Mouse (Mus musculus): Measurements from ENCODE around the gene Zfp984. TPM values are rescaled to one million over a fixed set of nuclear protein-coding genes. Genes with fewer than 3 reads are reported as not detected.
A peak's percentile ranks its signal among the peaks of the same experiment; 100 is the strongest.
"Not testable (repeated sequence)": the region's sequence is repeated elsewhere in the genome, so short reads cannot be mapped to it uniquely, and the experiment has no call there.

Zfp984 gene
- polyA plus RNA-seq, 1 experiment from 2014 or later, result 12.3 TPM

GRCm38 (mm10) chr4:147819659-147820058 is 10.1 kb upstream of the Zfp984 start:
- H3K9ac ChIP-seq (replicated peaks; ENCODE audit: low read depth, low read length); H3K4me2 ChIP-seq (replicated peaks; ENCODE audit: low read depth, low read length); ATAC-seq (ENCODE audit: insufficient number of reproducible peaks, insufficient read depth, low FRiP score, low read depth); H3K27me3 ChIP-seq (ENCODE audit: control insufficient read depth, insufficient read depth, low read length); H3K4me3 ChIP-seq (ENCODE audit: low read depth, low read length); H3K4me1 ChIP-seq (ENCODE audit: control insufficient read depth, insufficient read depth, low read length); H3K27ac ChIP-seq (ENCODE audit: low read length); H3K36me3 ChIP-seq (ENCODE audit: control insufficient read depth, insufficient read depth, low read length): not testable (repeated sequence)
- WGBS, result 83% methylated on average over 7 of the region's 7 CpGs
- H3K9me3 ChIP-seq (ENCODE audit: control insufficient read depth, low read depth, low read length), result peaks cover 45% of the 10 kb centered on the region

DNA sequence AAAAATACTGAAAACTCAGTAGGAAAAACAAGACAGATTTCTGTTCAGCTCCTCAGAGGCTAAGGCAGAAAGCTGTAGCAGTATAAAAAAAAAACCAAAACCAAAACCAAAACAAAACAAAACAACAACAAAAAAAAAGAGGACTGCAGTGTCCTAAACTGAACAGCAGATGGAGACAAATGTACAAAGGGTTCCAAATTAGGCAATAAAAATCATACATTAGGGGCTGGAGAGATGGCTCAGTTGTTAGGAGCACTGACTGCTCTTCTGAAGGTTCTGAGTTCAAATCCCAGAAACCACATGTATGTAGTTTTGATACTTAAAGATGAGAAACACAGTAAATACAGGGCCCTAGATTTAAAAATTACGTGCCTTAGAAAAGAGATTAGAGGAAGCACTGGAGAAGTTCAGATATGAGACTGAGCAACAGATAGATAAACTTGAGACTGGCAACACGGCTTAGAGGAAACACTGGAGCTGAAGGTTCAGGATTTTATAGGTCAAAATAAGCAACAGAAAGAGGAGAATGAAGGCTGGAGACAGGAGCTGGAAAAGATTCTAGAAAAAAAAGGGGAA is 5.1 kb upstream of the Zfp984 start:
- Histone ChIP-seq H3K27ac (ENCODE audit: low read length) (no peak overlapping the region), H3K4me1 (ENCODE audit: control insufficient read depth, insufficient read depth, low read length) (no peaks in the 10 kb centered on the region), H3K4me2 (replicated peaks; ENCODE audit: low read depth, low read length) (no peak overlapping the region), H3K27me3 (ENCODE audit: control insufficient read depth, insufficient read depth, low read length) (no peaks in the 10 kb centered on the region), H3K9me3 (ENCODE audit: control insufficient read depth, low read depth, low read length) (peaks cover 4% of the 10 kb centered on the region; the same call in 1 of the 2 replicates), H3K36me3 (ENCODE audit: control insufficient read depth, insufficient read depth, low read length) (no peaks in the 10 kb centered on the region), H3K9ac (replicated peaks; ENCODE audit: low read depth, low read length) (no peak overlapping the region), H3K4me3 (ENCODE audit: low read depth, low read length) (no peak overlapping the region)
- WGBS, result 76% methylated on average over 2 of the region's 2 CpGs
- no peak for ATAC-seq (ENCODE audit: insufficient number of reproducible peaks, insufficient read depth, low FRiP score, low read depth)

DNA sequence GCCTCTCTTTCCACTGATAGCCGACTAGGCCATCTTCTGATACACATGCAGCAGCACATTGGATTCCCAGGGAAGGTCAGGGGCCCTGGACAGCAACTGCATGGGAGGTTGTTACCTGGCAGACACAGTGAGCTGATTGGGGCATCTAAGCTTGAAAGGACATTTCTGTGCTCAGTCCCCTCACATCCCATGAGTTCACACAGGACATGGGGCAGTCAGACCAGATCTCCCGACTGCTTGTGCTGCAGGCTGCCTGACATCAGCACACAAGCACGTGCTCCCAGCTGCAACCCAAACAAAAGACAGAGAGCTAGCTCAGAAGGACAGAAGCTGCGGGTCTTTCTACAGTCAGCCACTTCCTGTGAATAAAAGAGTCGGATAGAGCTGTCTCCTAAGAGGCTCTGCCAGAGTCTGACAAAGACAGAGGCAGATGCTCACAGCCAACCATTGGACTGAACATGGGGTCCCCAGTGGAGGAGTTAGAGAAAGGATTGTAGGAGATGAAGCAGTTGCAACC is 3.7 kb upstream of the Zfp984 start:
- no peak for ATAC-seq (ENCODE audit: insufficient number of reproducible peaks, insufficient read depth, low FRiP score, low read depth)
- Histone ChIP-seq H3K4me1 (ENCODE audit: control insufficient read depth, insufficient read depth, low read length) (no peaks in the 10 kb centered on the region), H3K27me3 (ENCODE audit: control insufficient read depth, insufficient read depth, low read length) (no peaks in the 10 kb centered on the region), H3K9me3 (ENCODE audit: control insufficient read depth, low read depth, low read length) (no peaks in the 10 kb centered on the region), H3K4me2 (replicated peaks; ENCODE audit: low read depth, low read length) (no peak overlapping the region), H3K4me3 (ENCODE audit: low read depth, low read length) (no peak overlapping the region), H3K9ac (replicated peaks; ENCODE audit: low read depth, low read length) (no peak overlapping the region), H3K36me3 (ENCODE audit: control insufficient read depth, insufficient read depth, low read length) (no peaks in the 10 kb centered on the region), H3K27ac (ENCODE audit: low read length) (no peak overlapping the region)
- WGBS, result 43% methylated on average over 5 of the region's 5 CpGs

GRCm38 (mm10) chr4:147809966-147810304 is 347 bp upstream of the Zfp984 start:
- not testable (repeated sequence) for H3K9ac ChIP-seq (replicated peaks; ENCODE audit: low read depth, low read length); H3K4me1 ChIP-seq (ENCODE audit: control insufficient read depth, insufficient read depth, low read length); H3K27me3 ChIP-seq (ENCODE audit: control insufficient read depth, insufficient read depth, low read length); ATAC-seq (ENCODE audit: insufficient number of reproducible peaks, insufficient read depth, low FRiP score, low read depth); H3K9me3 ChIP-seq (ENCODE audit: control insufficient read depth, low read depth, low read length); H3K36me3 ChIP-seq (ENCODE audit: control insufficient read depth, insufficient read depth, low read length); H3K27ac ChIP-seq (ENCODE audit: low read length)
- Histone ChIP-seq H3K4me2 (replicated peaks; ENCODE audit: low read depth, low read length) (peak overlapping the region; percentile 47), H3K4me3 (ENCODE audit: low read depth, low read length) (peak overlapping the region; percentile 31)
- 53% methylated on average over 2 of the region's 2 CpGs for WGBS

DNA sequence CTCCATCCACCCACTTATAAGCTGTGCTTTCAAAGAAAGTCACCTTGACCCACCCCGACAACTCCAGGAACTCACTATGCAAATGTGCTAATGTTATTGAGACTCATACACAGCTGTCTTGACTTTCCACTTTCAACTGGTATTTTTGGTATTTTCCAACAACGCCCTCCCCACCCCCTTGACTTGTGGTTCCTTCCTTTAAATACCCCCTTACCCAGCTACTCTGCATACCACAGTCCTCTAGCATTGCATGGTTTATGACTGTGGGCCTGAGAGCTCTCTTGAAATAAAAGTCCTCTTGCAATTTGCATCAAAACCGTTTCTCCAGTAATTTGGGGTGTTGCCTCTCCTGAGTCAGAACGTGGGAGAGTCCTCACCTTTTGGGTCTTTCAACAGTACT is 1.1 kb downstream of the Zfp984 start:
- not testable (repeated sequence) for H3K9me3 ChIP-seq (ENCODE audit: control insufficient read depth, low read depth, low read length); ATAC-seq (ENCODE audit: insufficient number of reproducible peaks, insufficient read depth, low FRiP score, low read depth)
- 0 out of 2 replicates have a peak overlapping the region, but pooled peaks have one; percentile 31 for H3K4me3 ChIP-seq (ENCODE audit: low read depth, low read length)

DNA sequence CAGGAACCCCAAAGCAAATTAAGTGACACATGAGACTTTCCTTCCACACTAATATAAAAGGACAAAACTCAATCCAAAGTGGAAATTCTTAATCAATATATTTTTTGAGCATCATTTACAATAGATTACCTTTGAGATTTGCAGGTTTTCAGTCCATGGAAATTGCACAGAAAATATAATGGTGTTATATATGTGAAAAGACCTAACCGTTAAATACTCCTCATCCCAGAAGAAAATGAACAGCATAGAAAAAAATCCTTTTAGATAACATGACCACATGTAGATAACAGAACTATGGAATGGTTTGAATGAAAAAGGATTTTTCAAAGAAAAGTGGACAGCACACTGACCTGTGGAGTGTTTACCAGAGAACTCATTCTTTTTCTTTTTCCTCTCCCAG is 14.3 kb downstream of the Zfp984 start:
- not testable (repeated sequence) for H3K9me3 ChIP-seq (ENCODE audit: control insufficient read depth, low read depth, low read length); H3K27ac ChIP-seq (ENCODE audit: low read length); H3K4me2 ChIP-seq (replicated peaks; ENCODE audit: low read depth, low read length); H3K36me3 ChIP-seq (ENCODE audit: control insufficient read depth, insufficient read depth, low read length); H3K27me3 ChIP-seq (ENCODE audit: control insufficient read depth, insufficient read depth, low read length); H3K4me3 ChIP-seq (ENCODE audit: low read depth, low read length); H3K4me1 ChIP-seq (ENCODE audit: control insufficient read depth, insufficient read depth, low read length); H3K9ac ChIP-seq (replicated peaks; ENCODE audit: low read depth, low read length); ATAC-seq (ENCODE audit: insufficient number of reproducible peaks, insufficient read depth, low FRiP score, low read depth)
- WGBS, result 95% methylated on average over 1 of the region's 1 CpGs

More for the DNA sequence above, 1.1 kb downstream of the Zfp984 start:
- H3K9ac ChIP-seq (replicated peaks; ENCODE audit: low read depth, low read length); H3K4me1 ChIP-seq (ENCODE audit: control insufficient read depth, insufficient read depth, low read length); H3K36me3 ChIP-seq (ENCODE audit: control insufficient read depth, insufficient read depth, low read length); H3K27me3 ChIP-seq (ENCODE audit: control insufficient read depth, insufficient read depth, low read length); H3K27ac ChIP-seq (ENCODE audit: low read length): not testable (repeated sequence)
- H3K4me2 ChIP-seq (replicated peaks; ENCODE audit: low read depth, low read length), result peak overlapping the region; percentile 47
- 72% methylated on average over 4 of the region's 4 CpGs for WGBS

- not testable (repeated sequence) for H3K36me3 ChIP-seq (ENCODE audit: control insufficient read depth, insufficient read depth, low read length); ATAC-seq (ENCODE audit: insufficient number of reproducible peaks, insufficient read depth, low FRiP score, low read depth); H3K27ac ChIP-seq (ENCODE audit: low read length); H3K9ac ChIP-seq (replicated peaks; ENCODE audit: low read depth, low read length); H3K27me3 ChIP-seq (ENCODE audit: control insufficient read depth, insufficient read depth, low read length); H3K4me2 ChIP-seq (replicated peaks; ENCODE audit: low read depth, low read length); H3K9me3 ChIP-seq (ENCODE audit: control insufficient read depth, low read depth, low read length); H3K4me1 ChIP-seq (ENCODE audit: control insufficient read depth, insufficient read depth, low read length); H3K4me3 ChIP-seq (ENCODE audit: low read depth, low read length)
- whole genome bisulfite sequencing, result 92% methylated on average over 1 of the region's 3 CpGs
Measured at GRCm38 (mm10) chr4:147794026-147794665, 15.4 kb downstream of the Zfp984 start.

DNA sequence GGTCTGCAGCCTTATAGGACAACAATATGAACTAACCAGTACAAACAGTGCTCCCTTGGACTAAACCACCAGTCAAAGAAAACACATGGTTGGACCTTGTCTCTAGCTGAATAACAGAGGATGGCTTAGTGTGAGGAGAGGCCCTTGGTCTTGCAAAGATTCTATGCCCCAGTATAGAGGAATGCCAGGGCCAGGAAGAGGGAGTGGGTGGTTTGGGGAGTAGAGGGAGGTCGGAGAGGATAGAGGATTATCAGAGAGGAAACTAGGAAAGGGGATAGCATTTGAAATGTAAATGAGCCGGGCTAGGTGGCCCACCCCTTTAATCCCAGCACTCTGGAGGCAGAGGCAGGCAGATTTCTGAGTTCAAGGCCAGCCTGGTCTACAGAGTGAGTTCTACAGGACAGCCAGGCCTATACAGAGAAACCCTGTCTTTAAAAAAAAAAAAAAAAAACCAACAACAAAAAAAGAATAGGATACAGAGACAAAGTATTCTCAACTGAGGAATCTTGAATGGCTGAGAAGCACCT is 16.1 kb downstream of the Zfp984 start:
- not testable (repeated sequence) for H3K9me3 ChIP-seq (ENCODE audit: control insufficient read depth, low read depth, low read length); H3K9ac ChIP-seq (replicated peaks; ENCODE audit: low read depth, low read length); H3K4me3 ChIP-seq (ENCODE audit: low read depth, low read length); H3K27me3 ChIP-seq (ENCODE audit: control insufficient read depth, insufficient read depth, low read length); H3K36me3 ChIP-seq (ENCODE audit: control insufficient read depth, insufficient read depth, low read length); H3K4me2 ChIP-seq (replicated peaks; ENCODE audit: low read depth, low read length); H3K27ac ChIP-seq (ENCODE audit: low read length); ATAC-seq (ENCODE audit: insufficient number of reproducible peaks, insufficient read depth, low FRiP score, low read depth); H3K4me1 ChIP-seq (ENCODE audit: control insufficient read depth, insufficient read depth, low read length)
- WGBS, result 76% methylated on average over 2 of the region's 2 CpGs

All from stomach, embryonic 14.5 days (tissue).